Mouse (Mus musculus) layer of hippocampus, adult 9-10 months (tissue): ENCODE data around the gene Grik4.
"Not testable (repeated sequence)": the region's sequence is repeated elsewhere in the genome, so short reads cannot be mapped to it uniquely, and the experiment has no call there.

Experiments
- DNase-seq: peaks from one replicate; pipeline ENCODE4 v3.0.0; 2022; ENCODE audit warnings: low spot score

Grik4 gene

GRCm38 (mm10) chr9:42943781-42944535, at the start of gene Grik4:
Gene Grik4 (minus strand): TSS chr9:42944493.
- DNase-seq: no peak

- DNase-seq: no peak
Observed at GRCm38 (mm10) chr9:42993659-42994058, 49.4 kb upstream of the Grik4 start.

GRCm38 (mm10) chr9:42987988-42988387, 43.7 kb upstream of the Grik4 start:
- DNase-seq: no peak

- no peak for DNase-seq
Observed at GRCm38 (mm10) chr9:42968894-42969521, 24.7 kb upstream of the Grik4 start.

- no peak for DNase-seq
Observed at GRCm38 (mm10) chr9:42967731-42968130, 23.4 kb upstream of the Grik4 start.

GRCm38 (mm10) chr9:42964809-42965208, 20.5 kb upstream of the Grik4 start:
- not testable (repeated sequence) for DNase-seq

GRCm38 (mm10) chr9:42964366-42964765, 20.1 kb upstream of the Grik4 start:
- DNase-seq: no peak

GRCm38 (mm10) chr9:42962506-42962905, 18.2 kb upstream of the Grik4 start:
- no peak for DNase-seq

GRCm38 (mm10) chr9:42958401-42958800, 14.1 kb upstream of the Grik4 start:
- no peak for DNase-seq

- no peak for DNase-seq
Observed at GRCm38 (mm10) chr9:42948381-42948780, 4.1 kb upstream of the Grik4 start.

- no peak for DNase-seq
Observed at GRCm38 (mm10) chr9:42945174-42945573, 881 bp upstream of the Grik4 start.

- DNase-seq: peak; percentile 53
Observed at GRCm38 (mm10) chr9:42944536-42945006, 278 bp upstream of the Grik4 start.

- peak; percentile 21 for DNase-seq
Observed at GRCm38 (mm10) chr9:42943057-42943529, 1.2 kb downstream of the Grik4 start.

- no peak for DNase-seq
Observed at GRCm38 (mm10) chr9:42942148-42942547, 2.1 kb downstream of the Grik4 start.

- no peak for DNase-seq
Observed at GRCm38 (mm10) chr9:42932146-42932545, 12.1 kb downstream of the Grik4 start.

GRCm38 (mm10) chr9:42927498-42927897, 16.8 kb downstream of the Grik4 start:
- DNase-seq: no peak

GRCm38 (mm10) chr9:42926564-42926963, 17.7 kb downstream of the Grik4 start:
- no peak for DNase-seq

- no peak for DNase-seq
Observed at GRCm38 (mm10) chr9:42921830-42922229, 22.5 kb downstream of the Grik4 start.

GRCm38 (mm10) chr9:42920190-42920589, 24.1 kb downstream of the Grik4 start:
- DNase-seq: no peak

- peak; percentile 51 for DNase-seq
Observed at GRCm38 (mm10) chr9:42917911-42918310, 26.4 kb downstream of the Grik4 start.

GRCm38 (mm10) chr9:42913201-42913600, 31.1 kb downstream of the Grik4 start:
- DNase-seq: no peak

- DNase-seq: no peak
Observed at GRCm38 (mm10) chr9:42908657-42909313, 35.5 kb downstream of the Grik4 start.

GRCm38 (mm10) chr9:42906995-42907394, 37.3 kb downstream of the Grik4 start:
- no peak for DNase-seq
